Mouse (Mus musculus): ENCODE data around the gene Ccdc180. TPM values are rescaled to one million over a fixed set of nuclear protein-coding genes. Genes with fewer than 3 reads are reported as not detected.

Ccdc180 gene
- not detected in 2 replicates for polyA plus RNA-seq (2012; rRNA removed; ENCODE audit: low replicate concordance)

GRCm38 (mm10) chr4:45890066-45890761 is at the start of gene Ccdc180:
TSS of gene Ccdc180 (plus strand) at chr4:45890303.

GRCm38 (mm10) chr4:45848109-45848824 is 41.8 kb upstream of the Ccdc180 start, which contains the start of gene Stra6l:
TSS of gene Stra6l (plus strand) at chr4:45848664.

GRCm38 (mm10) chr4:45964771-45965439 is 74.8 kb downstream of the Ccdc180 start, which contains the start of gene Tdrd7:
TSS of gene Tdrd7 (plus strand) at chr4:45965334.

Other genes starting within 250 kb of the Ccdc180 start
- gene Aldh1b1, start 91.3 kb upstream of the Ccdc180 start, polyA plus RNA-seq (2012; rRNA removed; ENCODE audit: low replicate concordance): 0.80 and 21.5 TPM in 2 replicates
- 0.14 TPM in 1 of 2 replicates, not detected in the other for gene Igfbpl1, start 63.4 kb upstream of the Ccdc180 start, polyA plus RNA-seq (2012; rRNA removed; ENCODE audit: low replicate concordance)
- gene Stra6l, start 41.6 kb upstream of the Ccdc180 start, polyA plus RNA-seq (2012; rRNA removed; ENCODE audit: low replicate concordance): 0.33 and 7.0 TPM in 2 replicates
- gene Tdrd7, start 75.0 kb downstream of the Ccdc180 start, polyA plus RNA-seq (2012; rRNA removed; ENCODE audit: low replicate concordance): 19.0 and 30.4 TPM in 2 replicates
- gene Tmod1, start 148.6 kb downstream of the Ccdc180 start, polyA plus RNA-seq (2012; rRNA removed; ENCODE audit: low replicate concordance): 2.5 and 3.5 TPM in 2 replicates
- gene Ncbp1, start 248.3 kb downstream of the Ccdc180 start, polyA plus RNA-seq (2012; rRNA removed; ENCODE audit: low replicate concordance): 30.6 and 35.1 TPM in 2 replicates
- 19.3 and 23.6 TPM in 2 replicates for gene Tstd2, start 248.4 kb downstream of the Ccdc180 start, polyA plus RNA-seq (2012; rRNA removed; ENCODE audit: low replicate concordance)